Mouse (Mus musculus) liver, embryonic 16.5 days (tissue): ENCODE measurements at regions not wholly inside any gene's neighbourhood (a gene's known extent, or its start where the extent isn't known, plus 50 kb on each side); places are given as distances from the start of the nearest gene placed in this dataset.

Experiments used
- ATAC-seq: fragments of 200-750 bp; cut with Nextera tagmentation; 2 replicates; pipeline ENCODE4 v1.8.0; 2017; ENCODE audit warnings: low read depth, mild to moderate bottlenecking, moderate number of reproducible peaks, moderate library complexity
- H3K27ac ChIP-seq: fragments of 300-500 bp; sonication (generic); 2 replicates; pipeline ENCODE4 v1.5.1; 2014; ENCODE audit warnings: mild to moderate bottlenecking, low read length
- H3K27me3 ChIP-seq: fragments of 300-500 bp; sonication (generic); 2 replicates; pipeline ENCODE4 v1.6.1; 2014; ENCODE audit warnings: low read depth, low read length, mixed read lengths; ENCODE audit not compliant: control insufficient read depth, insufficient read depth
- H3K36me3 ChIP-seq: fragments of 300-500 bp; sonication (generic); 2 replicates; pipeline ENCODE4 v1.6.1; 2014; ENCODE audit warnings: mild to moderate bottlenecking; ENCODE audit not compliant: control insufficient read depth, insufficient read depth
- H3K4me1 ChIP-seq: fragments of 300-500 bp; sonication (generic); 2 replicates; pipeline ENCODE4 v1.6.1; 2014; ENCODE audit warnings: low read depth, low read length, mixed read lengths; ENCODE audit not compliant: control insufficient read depth
- H3K4me2 ChIP-seq: fragments of 300-500 bp; sonication (generic); 2 replicates; pipeline ENCODE4 v1.6.1; 2014; ENCODE audit warnings: low read depth, low read length, mixed read lengths
- H3K4me3 ChIP-seq: fragments of 300-500 bp; sonication (generic); 2 replicates; pipeline ENCODE4 v1.5.1; 2014; ENCODE audit warnings: low read depth, mild to moderate bottlenecking, low read length
- H3K9ac ChIP-seq: fragments of 300-500 bp; sonication (generic); 2 replicates; pipeline ENCODE4 v1.6.1; 2014; ENCODE audit warnings: low read depth, low read length
- H3K9me3 ChIP-seq: fragments of 300-500 bp; sonication (generic); replicated peaks from 2 replicates; pipeline ENCODE4 v1.6.1; 2016; ENCODE audit warnings: low read length; ENCODE audit not compliant: control insufficient read depth
- WGBS: fragments of 180-500 bp; shearing (Covaris S2); extraction: QIAGEN DNeasy Blood & Tissue Kit; methylation state at CpG from one replicate; pipeline ENCODE4 v1.1.7; 2014; ENCODE audit not compliant: insufficient replicate concordance; 5-methylcytosine and 5-hydroxymethylcytosine counted together

- Histone ChIP-seq H3K27me3 (no peaks in the 10 kb centered on the region), H3K27ac (no peak overlapping the region), H3K36me3 (no peaks in the 10 kb centered on the region), H3K4me2 (no peak overlapping the region), H3K9ac (no peak overlapping the region), H3K4me3 (no peak overlapping the region), H3K4me1 (no peaks in the 10 kb centered on the region), H3K9me3 (no peaks in the 10 kb centered on the region)
- WGBS: 50% methylated on average over 3 of the region's 3 CpGs
- no peak for ATAC-seq
Observed at GRCm38 (mm10) chr9:30021981-30022380, 59.0 kb upstream of the Ntm start.

- H3K27ac ChIP-seq: no peak overlapping the region
- H3K4me3 ChIP-seq: no peak overlapping the region
- no peaks in the 10 kb centered on the region for H3K27me3 ChIP-seq
- ATAC-seq: no peak
- H3K4me2 ChIP-seq: no peak overlapping the region
- no peak overlapping the region for H3K9ac ChIP-seq
- 50% methylated on average over 7 of the region's 7 CpGs for WGBS
- H3K4me1 ChIP-seq: no peaks in the 10 kb centered on the region
- no peaks in the 10 kb centered on the region for H3K36me3 ChIP-seq
- no peaks in the 10 kb centered on the region for H3K9me3 ChIP-seq
Observed at GRCm38 (mm10) chr9:30025275-30025674, 62.3 kb upstream of the Ntm start.

- H3K27ac ChIP-seq: no peak overlapping the region
- no peaks in the 10 kb centered on the region for H3K36me3 ChIP-seq
- H3K27me3 ChIP-seq: no peaks in the 10 kb centered on the region
- WGBS: 57% methylated on average over 5 of the region's 5 CpGs
- ATAC-seq: no peak
- no peak overlapping the region for H3K4me2 ChIP-seq
- H3K9ac ChIP-seq: no peak overlapping the region
- no peaks in the 10 kb centered on the region for H3K4me1 ChIP-seq
- H3K4me3 ChIP-seq: no peak overlapping the region
- no peaks in the 10 kb centered on the region for H3K9me3 ChIP-seq
Observed at GRCm38 (mm10) chr9:30026939-30027338, 64.0 kb upstream of the Ntm start.

- 33% methylated on average over 4 of the region's 4 CpGs for WGBS
- no peaks in the 10 kb centered on the region for H3K36me3 ChIP-seq
- no peak overlapping the region for H3K9ac ChIP-seq
- ATAC-seq: no peak
- no peak overlapping the region for H3K4me3 ChIP-seq
- H3K4me2 ChIP-seq: no peak overlapping the region
- H3K27ac ChIP-seq: no peak overlapping the region
- H3K27me3 ChIP-seq: no peaks in the 10 kb centered on the region
- H3K9me3 ChIP-seq: no peaks in the 10 kb centered on the region
- no peaks in the 10 kb centered on the region for H3K4me1 ChIP-seq
Observed at GRCm38 (mm10) chr9:30040396-30040795, 77.5 kb upstream of the Ntm start.

GRCm38 (mm10) chr9:30064551-30064950, 101.6 kb upstream of the Ntm start:
- H3K4me2 ChIP-seq: no peak overlapping the region
- H3K27me3 ChIP-seq: no peaks in the 10 kb centered on the region
- 62% methylated on average over 2 of the region's 2 CpGs for WGBS
- H3K4me1 ChIP-seq: no peaks in the 10 kb centered on the region
- ATAC-seq: no peak
- H3K9me3 ChIP-seq: no peaks in the 10 kb centered on the region
- H3K9ac ChIP-seq: no peak overlapping the region
- no peak overlapping the region for H3K27ac ChIP-seq
- no peaks in the 10 kb centered on the region for H3K36me3 ChIP-seq
- H3K4me3 ChIP-seq: no peak overlapping the region

- H3K9ac ChIP-seq: no peak overlapping the region
- H3K4me3 ChIP-seq: no peak overlapping the region
- H3K9me3 ChIP-seq: no peaks in the 10 kb centered on the region
- H3K27ac ChIP-seq: no peak overlapping the region
- no peaks in the 10 kb centered on the region for H3K36me3 ChIP-seq
- no peaks in the 10 kb centered on the region for H3K4me1 ChIP-seq
- no peak for ATAC-seq
- 71% methylated on average over 7 of the region's 7 CpGs for WGBS
- no peaks in the 10 kb centered on the region for H3K27me3 ChIP-seq
- H3K4me2 ChIP-seq: no peak overlapping the region
Observed at GRCm38 (mm10) chr9:30067980-30068379, 105.0 kb upstream of the Ntm start.

GRCm38 (mm10) chr9:30075233-30075632, 112.3 kb upstream of the Ntm start:
- no peaks in the 10 kb centered on the region for H3K27me3 ChIP-seq
- 57% methylated on average over 3 of the region's 3 CpGs for WGBS

GRCm38 (mm10) chr9:30076006-30076405, 113.1 kb upstream of the Ntm start:
- Histone ChIP-seq H3K9me3 (no peaks in the 10 kb centered on the region), H3K4me2 (no peak overlapping the region), H3K27ac (no peak overlapping the region), H3K9ac (no peak overlapping the region), H3K27me3 (no peaks in the 10 kb centered on the region), H3K4me3 (no peak overlapping the region), H3K4me1 (no peaks in the 10 kb centered on the region), H3K36me3 (no peaks in the 10 kb centered on the region)
- no peak for ATAC-seq
- WGBS: 68% methylated on average over 6 of the region's 6 CpGs

More at GRCm38 (mm10) chr9:30075233-30075632, 112.3 kb upstream of the Ntm start:
- Histone ChIP-seq H3K4me1 (no peaks in the 10 kb centered on the region), H3K36me3 (no peaks in the 10 kb centered on the region), H3K9ac (no peak overlapping the region), H3K4me2 (no peak overlapping the region), H3K27ac (no peak overlapping the region), H3K9me3 (no peaks in the 10 kb centered on the region), H3K4me3 (no peak overlapping the region)
- no peak for ATAC-seq

- WGBS: 28% methylated on average over 3 of the region's 3 CpGs
- H3K9ac ChIP-seq: no peak overlapping the region
- no peak overlapping the region for H3K27ac ChIP-seq
- no peak for ATAC-seq
- no peak overlapping the region for H3K4me3 ChIP-seq
- no peaks in the 10 kb centered on the region for H3K36me3 ChIP-seq
- no peaks in the 10 kb centered on the region for H3K27me3 ChIP-seq
- no peak overlapping the region for H3K4me2 ChIP-seq
- H3K9me3 ChIP-seq: no peaks in the 10 kb centered on the region
- no peaks in the 10 kb centered on the region for H3K4me1 ChIP-seq
Observed at GRCm38 (mm10) chr9:30076482-30076881, 113.5 kb upstream of the Ntm start.

- H3K4me2 ChIP-seq: no peak overlapping the region
- no peaks in the 10 kb centered on the region for H3K36me3 ChIP-seq
- no peaks in the 10 kb centered on the region for H3K4me1 ChIP-seq
- H3K4me3 ChIP-seq: no peak overlapping the region
- no peaks in the 10 kb centered on the region for H3K27me3 ChIP-seq
- 49% methylated on average over 6 of the region's 6 CpGs for WGBS
- no peak overlapping the region for H3K9ac ChIP-seq
- no peaks in the 10 kb centered on the region for H3K9me3 ChIP-seq
- H3K27ac ChIP-seq: no peak overlapping the region
- ATAC-seq: no peak
Observed at GRCm38 (mm10) chr9:30101942-30102341, 139.0 kb upstream of the Ntm start.
